Mouse (Mus musculus): Measurements from ENCODE around the gene Ndufs6. TPM values are rescaled to one million over a fixed set of nuclear protein-coding genes. Genes with fewer than 3 reads are reported as not detected.

The Ndufs6 gene
- polyA plus RNA-seq (2014; fragmentation: Nextera tagmentation; extraction: Ambion mirVana): 327 and 340 TPM in 2 replicates

DNA sequence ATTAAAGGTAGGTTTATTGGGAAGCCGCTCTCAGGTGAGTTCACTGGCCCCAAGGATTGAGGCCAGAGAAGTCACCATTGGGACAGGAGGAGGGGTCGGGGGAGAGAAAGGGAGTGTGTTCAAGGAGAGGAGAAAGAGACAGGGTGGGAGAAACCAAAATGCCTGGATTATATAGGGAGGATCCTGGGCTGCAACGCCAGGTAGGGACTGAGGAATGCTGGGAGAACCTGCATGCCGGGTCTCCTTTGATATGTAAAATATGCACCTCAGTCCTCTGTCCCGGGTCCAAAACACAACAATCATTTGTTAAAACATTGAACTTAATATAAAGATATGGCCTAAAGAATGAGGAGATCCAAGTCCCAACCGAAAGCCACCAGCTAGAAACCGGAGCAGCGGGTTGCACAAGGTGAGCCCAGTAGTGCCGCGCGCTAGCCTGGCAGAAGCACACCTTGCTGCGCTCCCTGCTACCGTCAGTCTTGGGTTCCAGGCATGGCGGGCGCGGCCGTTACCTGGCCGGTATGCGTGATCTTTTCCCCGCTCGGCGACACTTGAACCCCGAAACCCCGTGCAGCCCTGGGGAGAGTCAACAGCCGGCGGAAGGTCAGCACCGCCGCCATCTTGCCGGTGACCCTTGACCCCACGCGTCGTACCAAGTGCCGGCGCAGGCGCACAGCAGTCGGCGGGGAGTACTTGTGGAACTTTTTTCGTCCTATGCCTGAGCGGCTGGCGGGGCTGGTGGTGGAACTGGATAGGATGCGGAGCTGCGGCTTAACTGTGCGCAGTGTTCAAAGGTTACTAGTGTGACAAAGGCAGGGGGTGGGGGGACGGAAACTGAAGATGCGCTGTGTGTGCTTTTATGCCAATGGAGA is at the start of gene Ndufs6, which contains the start of gene Mrpl36:
Gene Ndufs6 (minus strand): TSS at position 716 of the 872 bp plus-strand sequence.
Gene Mrpl36 (plus strand): TSS at position 687 of the 872 bp plus-strand sequence.
- peak within 1 kb of the TSS; percentile 73 for H3K4me3 ChIP-seq (ENCODE audit: low read depth, low read length)
- peak; percentile 90 for ATAC-seq (replicated peaks; ENCODE audit: low FRiP score)
- H3K27ac ChIP-seq (ENCODE audit: low read depth, low read length): no peak within 1 kb of the TSS
- H3K27me3 ChIP-seq (ENCODE audit: control insufficient read depth, insufficient read depth, low read length): no peaks in the 10 kb centered on the region
- H3K9me3 ChIP-seq (ENCODE audit: control insufficient read depth, low read length): no peaks in the 10 kb centered on the region
- no peaks in the 10 kb centered on the region; the same call in 1 of the 2 replicates for H3K36me3 ChIP-seq (ENCODE audit: control insufficient read depth, insufficient read depth, low read length)
- peak within 1 kb of the TSS; percentile 74 for H3K4me2 ChIP-seq (ENCODE audit: low read depth, low read length, severe bottlenecking)
- peak within 1 kb of the TSS; percentile 76 for H3K9ac ChIP-seq (ENCODE audit: low read length)
- H3K4me1 ChIP-seq (replicated peaks; ENCODE audit: control insufficient read depth, insufficient read depth, low read length): peaks cover 5% of the 10 kb centered on the region; the same call in 1 of the 2 replicates
- peak; percentile 95 for DNase-seq (ENCODE audit: low spot score)
- 1% methylated on average over 45 of the region's 45 CpGs for WGBS

DNA sequence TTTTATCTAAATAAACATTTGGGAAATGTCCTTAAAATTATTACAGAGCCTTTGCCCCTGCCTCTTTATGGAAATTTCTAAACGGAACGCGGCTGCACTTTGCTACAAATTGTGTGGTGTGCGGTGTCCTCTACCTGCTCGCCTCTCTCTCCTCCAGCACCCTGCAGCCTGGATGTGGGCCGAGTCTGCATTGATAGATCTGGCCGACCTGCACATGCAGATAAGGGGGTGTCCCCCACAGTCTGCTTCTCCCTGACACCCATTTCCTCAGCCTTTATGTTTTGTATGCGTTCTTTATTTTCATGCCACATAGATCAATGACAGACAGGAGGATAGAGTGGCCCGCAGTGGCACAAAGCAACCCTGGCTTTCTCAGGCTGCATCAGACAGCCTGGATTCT is 49.3 kb upstream of the Ndufs6 start:
- DNase-seq (ENCODE audit: low spot score) (no peak), ATAC-seq (replicated peaks; ENCODE audit: low FRiP score) (no peak)
- 88% methylated on average over 9 of the region's 9 CpGs for WGBS
- H3K4me3 ChIP-seq (ENCODE audit: low read depth, low read length): no peak overlapping the region
- H3K9ac ChIP-seq (ENCODE audit: low read length): no peak overlapping the region
- H3K4me1 ChIP-seq (replicated peaks; ENCODE audit: control insufficient read depth, insufficient read depth, low read length): no peaks in the 10 kb centered on the region
- no peak overlapping the region for H3K4me2 ChIP-seq (ENCODE audit: low read depth, low read length, severe bottlenecking)
- H3K9me3 ChIP-seq (ENCODE audit: control insufficient read depth, low read length): no peaks in the 10 kb centered on the region
- H3K36me3 ChIP-seq (ENCODE audit: control insufficient read depth, insufficient read depth, low read length): no peaks in the 10 kb centered on the region
- H3K27ac ChIP-seq (ENCODE audit: low read depth, low read length): no peak overlapping the region
- no peaks in the 10 kb centered on the region for H3K27me3 ChIP-seq (ENCODE audit: control insufficient read depth, insufficient read depth, low read length)

DNA sequence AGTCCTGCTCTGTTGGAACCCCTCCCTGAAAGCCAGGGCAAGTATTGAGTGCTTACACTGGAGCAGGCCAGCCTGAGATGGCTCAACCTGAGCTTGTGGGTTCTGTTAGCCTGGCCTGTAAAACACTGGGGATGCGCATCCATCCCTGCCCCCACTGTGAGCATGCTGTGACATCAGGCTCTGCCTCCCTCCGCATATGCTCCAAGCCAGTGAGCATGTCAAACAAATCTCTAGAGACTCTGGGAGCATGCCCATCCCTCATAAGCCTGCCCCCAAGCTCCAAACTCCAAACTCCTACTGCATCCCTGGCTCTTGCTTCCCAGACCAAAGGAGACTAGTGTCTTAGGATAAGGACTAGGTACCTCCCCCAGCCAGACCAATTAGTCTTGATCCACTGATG is 46.3 kb upstream of the Ndufs6 start:
- H3K36me3 ChIP-seq (ENCODE audit: control insufficient read depth, insufficient read depth, low read length): no peaks in the 10 kb centered on the region
- DNase-seq (ENCODE audit: low spot score) (no peak), ATAC-seq (replicated peaks; ENCODE audit: low FRiP score) (no peak)
- H3K4me2 ChIP-seq (ENCODE audit: low read depth, low read length, severe bottlenecking): no peak overlapping the region
- WGBS: 56% methylated on average over 2 of the region's 2 CpGs
- no peaks in the 10 kb centered on the region for H3K27me3 ChIP-seq (ENCODE audit: control insufficient read depth, insufficient read depth, low read length)
- H3K9me3 ChIP-seq (ENCODE audit: control insufficient read depth, low read length): no peaks in the 10 kb centered on the region
- no peaks in the 10 kb centered on the region for H3K4me1 ChIP-seq (replicated peaks; ENCODE audit: control insufficient read depth, insufficient read depth, low read length)
- no peak overlapping the region for H3K4me3 ChIP-seq (ENCODE audit: low read depth, low read length)
- H3K9ac ChIP-seq (ENCODE audit: low read length): no peak overlapping the region
- no peak overlapping the region for H3K27ac ChIP-seq (ENCODE audit: low read depth, low read length)

GRCm38 (mm10) chr13:73373367-73373766 is 45.0 kb upstream of the Ndufs6 start:
- ATAC-seq (replicated peaks; ENCODE audit: low FRiP score): no peak
- Histone ChIP-seq H3K4me1 (replicated peaks; ENCODE audit: control insufficient read depth, insufficient read depth, low read length) (no peaks in the 10 kb centered on the region), H3K27me3 (ENCODE audit: control insufficient read depth, insufficient read depth, low read length) (no peaks in the 10 kb centered on the region), H3K4me3 (ENCODE audit: low read depth, low read length) (no peak overlapping the region), H3K4me2 (ENCODE audit: low read depth, low read length, severe bottlenecking) (no peak overlapping the region), H3K9ac (ENCODE audit: low read length) (no peak overlapping the region), H3K9me3 (ENCODE audit: control insufficient read depth, low read length) (no peaks in the 10 kb centered on the region), H3K36me3 (ENCODE audit: control insufficient read depth, insufficient read depth, low read length) (no peaks in the 10 kb centered on the region), H3K27ac (ENCODE audit: low read depth, low read length) (no peak overlapping the region)
- no peak for DNase-seq (ENCODE audit: low spot score)
- 69% methylated on average over 4 of the region's 4 CpGs for WGBS

GRCm38 (mm10) chr13:73357106-73357505 is 28.8 kb upstream of the Ndufs6 start:
- no peak overlapping the region for H3K27ac ChIP-seq (ENCODE audit: low read depth, low read length)
- no peak for ATAC-seq (replicated peaks; ENCODE audit: low FRiP score)
- 92% methylated on average over 3 of the region's 3 CpGs for WGBS
- no peaks in the 10 kb centered on the region for H3K36me3 ChIP-seq (ENCODE audit: control insufficient read depth, insufficient read depth, low read length)
- H3K4me3 ChIP-seq (ENCODE audit: low read depth, low read length): no peak overlapping the region
- H3K9ac ChIP-seq (ENCODE audit: low read length): no peak overlapping the region
- H3K4me1 ChIP-seq (replicated peaks; ENCODE audit: control insufficient read depth, insufficient read depth, low read length): no peaks in the 10 kb centered on the region
- H3K9me3 ChIP-seq (ENCODE audit: control insufficient read depth, low read length): no peaks in the 10 kb centered on the region
- no peak overlapping the region for H3K4me2 ChIP-seq (ENCODE audit: low read depth, low read length, severe bottlenecking)
- no peaks in the 10 kb centered on the region for H3K27me3 ChIP-seq (ENCODE audit: control insufficient read depth, insufficient read depth, low read length)
- no peak for DNase-seq (ENCODE audit: low spot score)

GRCm38 (mm10) chr13:73352491-73352890 is 24.1 kb upstream of the Ndufs6 start:
- H3K4me1 ChIP-seq (replicated peaks; ENCODE audit: control insufficient read depth, insufficient read depth, low read length): no peaks in the 10 kb centered on the region
- no peak overlapping the region for H3K27ac ChIP-seq (ENCODE audit: low read depth, low read length)
- H3K9ac ChIP-seq (ENCODE audit: low read length): no peak overlapping the region
- no peaks in the 10 kb centered on the region for H3K36me3 ChIP-seq (ENCODE audit: control insufficient read depth, insufficient read depth, low read length)
- H3K4me2 ChIP-seq (ENCODE audit: low read depth, low read length, severe bottlenecking): no peak overlapping the region
- ATAC-seq (replicated peaks; ENCODE audit: low FRiP score): no peak
- H3K4me3 ChIP-seq (ENCODE audit: low read depth, low read length): no peak overlapping the region
- H3K9me3 ChIP-seq (ENCODE audit: control insufficient read depth, low read length): no peaks in the 10 kb centered on the region
- H3K27me3 ChIP-seq (ENCODE audit: control insufficient read depth, insufficient read depth, low read length): no peaks in the 10 kb centered on the region
- DNase-seq (ENCODE audit: low spot score): no peak

- Histone ChIP-seq H3K4me3 (ENCODE audit: low read depth, low read length) (no peak overlapping the region), H3K4me1 (replicated peaks; ENCODE audit: control insufficient read depth, insufficient read depth, low read length) (no peaks in the 10 kb centered on the region), H3K27ac (ENCODE audit: low read depth, low read length) (no peak overlapping the region), H3K9me3 (ENCODE audit: control insufficient read depth, low read length) (no peaks in the 10 kb centered on the region), H3K9ac (ENCODE audit: low read length) (no peak overlapping the region), H3K27me3 (ENCODE audit: control insufficient read depth, insufficient read depth, low read length) (no peaks in the 10 kb centered on the region), H3K4me2 (ENCODE audit: low read depth, low read length, severe bottlenecking) (no peak overlapping the region), H3K36me3 (ENCODE audit: control insufficient read depth, insufficient read depth, low read length) (no peaks in the 10 kb centered on the region)
- DNase-seq (ENCODE audit: low spot score): no peak
- WGBS: 70% methylated on average over 3 of the region's 3 CpGs
- no peak for ATAC-seq (replicated peaks; ENCODE audit: low FRiP score)
Observed at GRCm38 (mm10) chr13:73351910-73352309, 23.6 kb upstream of the Ndufs6 start.

- ATAC-seq (replicated peaks; ENCODE audit: low FRiP score) (no peak), DNase-seq (ENCODE audit: low spot score) (no peak)
- H3K9ac ChIP-seq (ENCODE audit: low read length): no peak overlapping the region
- no peak overlapping the region for H3K4me2 ChIP-seq (ENCODE audit: low read depth, low read length, severe bottlenecking)
- no peak overlapping the region for H3K27ac ChIP-seq (ENCODE audit: low read depth, low read length)
- no peak overlapping the region for H3K4me3 ChIP-seq (ENCODE audit: low read depth, low read length)
- H3K9me3 ChIP-seq (ENCODE audit: control insufficient read depth, low read length): no peaks in the 10 kb centered on the region
- no peaks in the 10 kb centered on the region for H3K4me1 ChIP-seq (replicated peaks; ENCODE audit: control insufficient read depth, insufficient read depth, low read length)
- no peaks in the 10 kb centered on the region for H3K27me3 ChIP-seq (ENCODE audit: control insufficient read depth, insufficient read depth, low read length)
- H3K36me3 ChIP-seq (ENCODE audit: control insufficient read depth, insufficient read depth, low read length): no peaks in the 10 kb centered on the region
- WGBS: 88% methylated on average over 9 of the region's 9 CpGs
Observed at GRCm38 (mm10) chr13:73350741-73351140, 22.4 kb upstream of the Ndufs6 start.
